Mouse (Mus musculus) hindbrain, embryonic 11.5 days (tissue): ENCODE measurements around the gene Ap1g2. TPM values are rescaled to one million over a fixed set of nuclear protein-coding genes. Genes with fewer than 3 reads are reported as not detected.

Source experiments
- ATAC-seq: fragments of 200-750 bp; cut with Nextera tagmentation; 2 replicates; pipeline ENCODE4 v1.8.0; 2017; ENCODE audit warnings: mild to moderate bottlenecking, moderate TSS enrichment, moderate library complexity; ENCODE audit not compliant: low FRiP score
- DNase-seq: peaks from one replicate; pipeline ENCODE4 v3.0.0-alpha.2; 2015; ENCODE audit warnings: low spot score
- H3K27ac ChIP-seq: fragments of 300-500 bp; sonication (generic); 2 replicates; pipeline ENCODE4 v1.5.1; 2014; ENCODE audit warnings: mild to moderate bottlenecking, low read depth, low read length
- H3K27me3 ChIP-seq: fragments of 300-500 bp; sonication (generic); 2 replicates; pipeline ENCODE4 v1.6.1; 2014; ENCODE audit warnings: mild to moderate bottlenecking, low read length, moderate library complexity, mixed read lengths; ENCODE audit not compliant: control insufficient read depth, insufficient read depth
- H3K36me3 ChIP-seq: fragments of 300-500 bp; sonication (generic); 2 replicates; pipeline ENCODE4 v1.6.1; 2014; ENCODE audit warnings: mild to moderate bottlenecking, low read length, moderate library complexity, mixed read lengths; ENCODE audit not compliant: control insufficient read depth, insufficient read depth
- H3K4me1 ChIP-seq: fragments of 300-500 bp; sonication (generic); replicated peaks from 2 replicates; pipeline ENCODE4 v1.6.1; 2014; ENCODE audit warnings: low read length, mixed read lengths; ENCODE audit not compliant: control insufficient read depth, insufficient read depth
- H3K4me2 ChIP-seq: fragments of 300-500 bp; sonication (generic); replicated peaks from 2 replicates; pipeline ENCODE4 v1.6.1; 2014; ENCODE audit warnings: mild to moderate bottlenecking, low read depth, low read length
- H3K4me3 ChIP-seq: fragments of 300-500 bp; sonication (generic); 2 replicates; pipeline ENCODE4 v1.5.1; 2014; ENCODE audit warnings: low read depth, low read length
- H3K9ac ChIP-seq: fragments of 300-500 bp; sonication (generic); 2 replicates; pipeline ENCODE4 v1.6.1; 2014; ENCODE audit warnings: low read depth, low read length
- H3K9me3 ChIP-seq: fragments of 300-500 bp; sonication (generic); 2 replicates; pipeline ENCODE4 v1.6.1; 2016; ENCODE audit warnings: low read length; ENCODE audit not compliant: control insufficient read depth
- WGBS: fragments of 180-500 bp; shearing (Covaris S2); extraction: QIAGEN DNeasy Blood & Tissue Kit; methylation state at CpG from one replicate; pipeline ENCODE4 v1.1.7; 2014; 5-methylcytosine and 5-hydroxymethylcytosine counted together
- polyA plus RNA-seq: library from polyadenylated mRNA; unstranded; fragments of >200 nt; fragmentation: Nextera tagmentation; extraction: Ambion mirVana; gene quantifications from 2 replicates; pipeline ENCODE4 v1.2.1, GENCODE M21; 2014

Gene Ap1g2
- polyA plus RNA-seq, 1 experiment from 2014 or later, result 9.4 TPM

DNA sequence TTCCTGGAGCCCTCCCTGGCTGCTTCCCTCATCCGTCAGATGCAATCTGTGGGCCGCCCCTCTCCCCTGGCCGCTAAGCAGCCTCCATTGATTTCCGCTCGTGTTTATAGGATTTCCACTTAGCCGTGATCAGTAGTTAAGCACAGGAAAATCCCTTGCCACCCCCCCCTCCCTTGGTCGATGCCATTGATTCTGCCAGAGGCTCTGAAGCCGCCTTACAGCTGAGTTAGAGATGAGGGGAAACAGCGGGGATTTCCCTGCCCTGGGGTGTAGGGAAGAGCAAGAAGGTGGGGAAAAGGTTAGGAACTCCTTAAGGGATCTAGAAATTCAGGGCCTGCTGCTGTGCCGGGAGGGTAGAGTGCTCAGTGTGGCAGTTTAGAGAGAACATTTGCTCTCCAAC is 8.7 kb downstream of the Ap1g2 start:
- H3K27ac ChIP-seq, result peak overlapping the region; percentile 47
- no peak overlapping the region for H3K9ac ChIP-seq
- 68% methylated on average over 10 of the region's 10 CpGs for WGBS

DNA sequence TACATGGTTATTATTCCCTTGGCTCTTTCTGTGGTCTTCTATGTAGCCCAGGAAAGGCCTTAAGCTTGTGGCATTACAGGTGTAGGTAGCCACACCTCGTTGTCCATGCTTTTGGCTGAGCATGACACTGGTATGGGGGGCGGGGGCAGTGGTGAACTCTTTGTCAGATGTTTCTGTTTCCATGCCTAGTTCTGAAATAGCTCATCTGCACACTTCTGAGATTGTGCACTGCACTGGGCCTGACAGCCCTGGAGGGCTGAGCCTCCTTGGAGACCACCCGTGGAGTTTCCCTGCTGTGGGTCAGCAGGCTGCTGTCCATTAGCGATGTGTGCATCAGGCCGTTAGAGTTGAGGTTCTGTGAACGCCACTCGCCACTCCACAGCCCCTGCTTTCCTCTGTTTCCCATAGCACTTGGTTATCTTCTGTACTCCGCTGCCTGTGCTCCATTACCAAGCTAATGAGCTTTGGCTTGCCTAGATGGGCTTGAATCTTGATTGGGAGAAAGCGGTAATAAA is 9.8 kb downstream of the Ap1g2 start:
- DNase-seq (no peak), ATAC-seq (no peak)
- Histone ChIP-seq H3K27ac (0 out of 2 replicates have a peak overlapping the region, but pooled peaks have one; percentile 47), H3K36me3 (no peaks in the 10 kb centered on the region), H3K27me3 (no peaks in the 10 kb centered on the region), H3K9ac (no peak overlapping the region), H3K9me3 (no peaks in the 10 kb centered on the region), H3K4me3 (no peak overlapping the region), H3K4me1 (peaks cover 9% of the 10 kb centered on the region; the same call in 1 of the 2 replicates), H3K4me2 (0 out of 2 replicates have a peak overlapping the region, but pooled peaks have one; percentile 1)
- 57% methylated on average over 9 of the region's 9 CpGs for WGBS

More for the DNA sequence above, 8.7 kb downstream of the Ap1g2 start:
- ATAC-seq, result no peak
- H3K36me3 ChIP-seq, result no peaks in the 10 kb centered on the region
- no peak overlapping the region for H3K4me2 ChIP-seq
- no peaks in the 10 kb centered on the region for H3K27me3 ChIP-seq
- no peaks in the 10 kb centered on the region for H3K9me3 ChIP-seq
- DNase-seq, result no peak
- H3K4me1 ChIP-seq, result peaks cover 9% of the 10 kb centered on the region; the same call in 1 of the 2 replicates
- H3K4me3 ChIP-seq, result no peak overlapping the region

DNA sequence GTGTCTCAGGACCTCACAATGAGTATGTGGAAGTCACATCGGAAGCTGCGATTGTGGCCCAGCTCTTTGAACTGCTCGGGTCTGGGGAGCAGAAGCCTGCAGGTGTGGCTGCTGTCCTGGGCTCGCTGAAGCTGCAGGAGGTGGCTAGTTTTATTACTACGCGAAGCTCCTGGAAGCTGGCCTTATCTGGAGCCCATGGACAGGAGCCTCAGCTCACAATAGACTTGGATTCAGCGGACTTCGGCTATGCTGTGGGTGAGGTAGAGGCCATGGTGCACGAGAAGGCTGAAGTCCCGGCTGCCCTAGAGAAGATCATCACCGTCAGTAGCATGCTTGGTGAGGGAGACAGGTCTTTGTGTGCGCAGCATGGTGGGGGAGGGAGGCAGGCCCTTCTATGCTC is 10.7 kb downstream of the Ap1g2 start:
- H3K27ac ChIP-seq, result no peak overlapping the region
- peak overlapping the region; percentile 79 for H3K9ac ChIP-seq
- 70% methylated on average over 12 of the region's 12 CpGs for WGBS
- H3K4me1 ChIP-seq, result peaks cover 9% of the 10 kb centered on the region; the same call in 1 of the 2 replicates
- H3K36me3 ChIP-seq, result no peaks in the 10 kb centered on the region
- DNase-seq (no peak), ATAC-seq (no peak)
- no peaks in the 10 kb centered on the region for H3K9me3 ChIP-seq
- peak overlapping the region; percentile 56 for H3K4me3 ChIP-seq
- H3K27me3 ChIP-seq, result no peaks in the 10 kb centered on the region
- peak overlapping the region; percentile 75 for H3K4me2 ChIP-seq

DNA sequence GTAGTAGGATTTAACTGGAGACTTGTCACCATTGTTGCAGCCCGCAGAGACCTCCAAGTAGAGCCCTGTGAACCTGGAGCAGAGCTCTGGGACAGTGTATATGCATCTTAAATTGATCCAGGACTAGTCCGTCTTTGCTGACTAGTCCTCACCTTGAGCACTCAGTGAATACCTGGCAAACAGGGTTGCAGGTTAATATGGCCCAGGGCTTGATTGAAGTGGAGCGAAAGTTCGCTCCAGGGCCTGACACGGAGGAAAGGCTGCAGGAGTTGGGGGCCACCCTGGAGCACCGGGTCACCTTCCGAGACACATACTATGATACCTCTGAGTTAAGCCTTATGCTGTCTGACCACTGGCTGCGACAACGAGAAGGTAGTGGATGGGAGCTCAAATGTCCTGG is 11.1 kb downstream of the Ap1g2 start:
- peak overlapping the region; percentile 79 for H3K9ac ChIP-seq
- 57% methylated on average over 9 of the region's 9 CpGs for WGBS
- no peaks in the 10 kb centered on the region for H3K27me3 ChIP-seq
- no peaks in the 10 kb centered on the region for H3K9me3 ChIP-seq
- peaks cover 9% of the 10 kb centered on the region; the same call in 1 of the 2 replicates for H3K4me1 ChIP-seq
- no peaks in the 10 kb centered on the region for H3K36me3 ChIP-seq
- H3K27ac ChIP-seq, result peak overlapping the region; percentile 82
- H3K4me2 ChIP-seq, result peak overlapping the region; percentile 75
- H3K4me3 ChIP-seq, result peak overlapping the region; percentile 56
- no peak for ATAC-seq
- no peak for DNase-seq

DNA sequence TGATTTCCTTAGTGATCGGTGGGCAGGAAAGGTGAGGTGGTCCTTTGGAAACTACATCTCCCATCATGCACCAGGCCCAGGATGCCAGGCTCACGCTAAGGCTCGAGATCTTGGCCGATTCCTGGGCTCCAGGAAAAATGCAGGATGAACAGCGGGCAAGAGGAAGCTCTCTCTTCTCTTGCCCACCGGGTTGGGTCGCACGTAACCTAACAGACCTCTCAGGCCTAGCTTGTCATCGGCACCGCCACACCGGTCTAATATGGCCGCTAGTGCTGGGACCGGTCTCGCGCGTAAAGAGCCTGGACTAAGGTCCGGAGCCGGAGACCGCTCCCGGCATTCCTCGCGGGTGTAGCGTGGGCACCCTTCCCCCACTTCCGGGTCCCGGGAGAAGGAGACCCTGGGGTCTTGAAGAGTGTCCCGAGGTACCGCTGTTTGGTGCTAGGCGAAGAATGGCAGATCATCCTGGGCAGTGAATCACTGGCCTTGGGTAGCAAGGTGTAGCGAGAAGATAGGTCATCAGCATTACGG is 11.6 kb downstream of the Ap1g2 start, which contains the start of gene Thtpa:
Gene Thtpa (plus strand): TSS at position 81 of the 528 bp plus-strand sequence.
- Histone ChIP-seq H3K4me2 (peak within 1 kb of the TSS; percentile 75), H3K9ac (peak within 1 kb of the TSS; percentile 79), H3K27ac (peak within 1 kb of the TSS; percentile 82), H3K4me1 (peaks cover 9% of the 10 kb centered on the region; the same call in 1 of the 2 replicates), H3K4me3 (peak within 1 kb of the TSS; percentile 56), H3K27me3 (no peaks in the 10 kb centered on the region), H3K9me3 (no peaks in the 10 kb centered on the region), H3K36me3 (no peaks in the 10 kb centered on the region)
- WGBS, result 1% methylated on average over 30 of the region's 30 CpGs
- DNase-seq (peak; percentile 88), ATAC-seq (peak; percentile 62)

DNA sequence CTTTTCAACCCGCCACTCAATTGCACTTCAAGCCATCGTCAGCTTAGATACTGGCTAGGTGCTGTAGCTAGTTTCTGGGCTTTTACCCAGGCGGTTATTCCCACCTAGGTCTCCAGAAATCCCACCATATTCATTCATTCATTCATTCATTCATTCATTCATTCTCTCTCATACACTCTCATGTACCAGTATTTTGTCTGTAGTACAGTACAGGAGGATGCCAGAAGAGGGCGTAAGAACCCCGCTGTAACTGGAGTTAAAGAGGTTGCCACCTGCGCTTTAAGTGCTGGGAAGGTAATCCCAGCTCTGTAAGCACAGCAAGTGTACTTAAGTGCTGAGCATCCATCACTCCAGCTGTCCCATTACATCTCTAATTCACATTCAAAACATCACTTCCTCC is 12.5 kb downstream of the Ap1g2 start:
- ATAC-seq (no peak), DNase-seq (no peak)
- Histone ChIP-seq H3K4me2 (no peak overlapping the region), H3K4me1 (peaks cover 9% of the 10 kb centered on the region; the same call in 1 of the 2 replicates), H3K4me3 (no peak overlapping the region), H3K27me3 (no peaks in the 10 kb centered on the region), H3K36me3 (no peaks in the 10 kb centered on the region), H3K9me3 (no peaks in the 10 kb centered on the region), H3K9ac (no peak overlapping the region), H3K27ac (no peak overlapping the region)
- 48% methylated on average over 6 of the region's 6 CpGs for WGBS

DNA sequence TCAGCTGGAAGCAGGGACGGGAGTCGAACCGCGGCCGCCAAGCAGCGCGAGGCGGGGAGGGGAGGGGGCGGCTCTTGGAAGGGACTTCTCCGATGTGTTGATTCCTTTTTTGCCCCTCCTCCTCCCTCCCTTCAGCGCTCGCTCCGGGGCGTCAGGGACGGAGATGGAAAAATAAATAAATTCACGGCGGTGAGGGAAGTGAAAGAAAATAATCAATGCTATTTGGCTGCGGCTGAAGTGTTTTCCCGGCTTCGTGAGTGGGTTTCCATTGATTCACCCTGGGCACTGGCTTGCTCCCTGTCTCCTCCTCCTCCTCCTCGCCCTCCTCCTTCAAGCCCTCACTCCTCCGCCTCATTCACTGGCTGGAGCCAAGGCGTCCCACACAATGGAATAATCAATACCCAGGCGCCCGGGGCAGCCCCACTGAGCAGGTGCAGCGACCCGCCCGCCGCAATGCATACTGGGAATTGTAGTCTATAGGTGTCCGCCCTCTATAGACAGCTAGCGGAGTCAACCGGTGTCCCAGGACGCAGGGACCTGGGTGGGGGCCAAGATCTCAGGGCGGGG is 14.3 kb downstream of the Ap1g2 start, which contains the start of gene Zfhx2:
Gene Zfhx2 (minus strand): TSS at position 314 of the 567 bp plus-strand sequence.
- under 1% methylated on average over 34 of the region's 34 CpGs for WGBS
- Histone ChIP-seq H3K36me3 (no peaks in the 10 kb centered on the region), H3K4me1 (peaks cover 7% of the 10 kb centered on the region; the same call in 1 of the 2 replicates)

DNA sequence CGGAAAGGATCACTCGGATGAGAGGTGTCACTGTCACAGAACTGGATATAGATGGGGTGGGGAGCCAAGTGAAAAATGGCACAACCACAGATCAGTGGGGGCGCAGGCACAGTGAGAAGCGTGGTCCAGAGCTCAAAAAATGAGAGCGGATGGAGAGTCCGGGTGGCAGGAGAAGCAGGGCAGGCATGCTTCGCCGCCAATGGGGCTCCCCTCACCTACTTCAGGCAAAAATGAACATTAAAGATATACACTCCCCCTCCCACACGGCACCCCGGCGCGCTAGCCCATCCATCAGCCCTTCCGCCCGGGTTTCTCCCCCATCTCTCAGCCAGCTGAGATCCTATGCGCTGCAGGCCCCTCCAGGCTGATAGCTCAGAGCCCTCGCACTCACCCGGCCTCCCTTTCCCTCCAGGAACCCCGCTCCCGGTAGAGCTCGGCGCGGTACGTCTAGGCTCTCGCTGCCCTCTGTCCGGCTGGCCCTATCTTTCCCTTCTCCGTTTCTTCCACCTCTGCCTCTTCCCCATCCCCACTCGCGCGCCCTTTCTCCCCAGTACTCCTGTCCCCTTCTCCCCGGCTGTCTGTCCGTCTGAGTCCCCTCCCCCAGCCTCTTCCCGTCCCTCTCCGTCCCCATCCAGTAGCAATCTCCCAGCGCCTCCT is 15.1 kb downstream of the Ap1g2 start:
- 4% methylated on average over 31 of the region's 34 CpGs for WGBS
- peak overlapping the region; percentile 53 for H3K4me2 ChIP-seq
- peaks cover 7% of the 10 kb centered on the region; the same call in 1 of the 2 replicates for H3K4me1 ChIP-seq
- peak overlapping the region; percentile 94 for H3K9ac ChIP-seq
- H3K27me3 ChIP-seq, result no peaks in the 10 kb centered on the region
- peak overlapping the region; percentile 73 for H3K27ac ChIP-seq
- H3K4me3 ChIP-seq, result peak overlapping the region; percentile 74
- no peak for DNase-seq
- peak; percentile 3 for ATAC-seq
- no peaks in the 10 kb centered on the region for H3K9me3 ChIP-seq
- no peaks in the 10 kb centered on the region for H3K36me3 ChIP-seq

More for the DNA sequence above, 14.3 kb downstream of the Ap1g2 start, which contains the start of gene Zfhx2:
- peak within 1 kb of the TSS; percentile 53 for H3K4me2 ChIP-seq
- H3K9ac ChIP-seq, result peak within 1 kb of the TSS; percentile 94
- H3K9me3 ChIP-seq, result no peaks in the 10 kb centered on the region
- peak within 1 kb of the TSS; percentile 73 for H3K27ac ChIP-seq
- peak within 1 kb of the TSS; percentile 74 for H3K4me3 ChIP-seq
- no peaks in the 10 kb centered on the region for H3K27me3 ChIP-seq
- DNase-seq (peak; percentile 96), ATAC-seq (peak; percentile 92)
